Mouse (Mus musculus) forelimb bud, embryonic 11.5 days (tissue): ENCODE data around the gene Dhx37.

Experiments used
- DNase-seq: peaks from one replicate; pipeline ENCODE4 v3.0.0-alpha.2; 2012; ENCODE audit warnings: low read depth, low spot score

The Dhx37 gene

GRCm38 (mm10) chr5:125433793-125434337, at the start of gene Dhx37:
Dhx37 (minus strand) TSS chr5:125434121.
- peak; percentile 95 for DNase-seq

- DNase-seq: no peak
These were observed 48.6 kb upstream of the Dhx37 start for GRCm38 (mm10) chr5:125482474-125482873.

- DNase-seq: no peak
These were observed 46.7 kb upstream of the Dhx37 start for GRCm38 (mm10) chr5:125480434-125481231.

DNA sequence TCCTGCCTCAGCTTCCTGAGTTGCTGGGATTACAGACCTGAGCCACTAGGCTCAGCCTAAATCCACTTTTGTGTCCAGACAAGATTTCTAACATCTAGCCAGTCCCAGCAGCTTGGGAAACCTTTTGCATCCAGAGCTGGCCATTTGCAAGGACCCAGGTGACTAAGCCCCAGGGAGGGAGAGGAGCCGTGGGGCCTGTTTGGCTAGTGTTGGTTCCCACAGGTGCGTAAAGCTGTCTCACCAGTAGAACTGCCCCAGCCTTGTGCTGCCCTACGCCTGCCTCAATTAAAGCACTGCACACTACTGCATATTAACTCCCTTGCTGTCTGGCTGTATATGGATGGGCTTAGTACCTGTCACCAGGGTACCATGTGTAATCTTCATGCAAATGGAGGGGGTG, 45.5 kb upstream of the Dhx37 start:
- no peak for DNase-seq

DNA sequence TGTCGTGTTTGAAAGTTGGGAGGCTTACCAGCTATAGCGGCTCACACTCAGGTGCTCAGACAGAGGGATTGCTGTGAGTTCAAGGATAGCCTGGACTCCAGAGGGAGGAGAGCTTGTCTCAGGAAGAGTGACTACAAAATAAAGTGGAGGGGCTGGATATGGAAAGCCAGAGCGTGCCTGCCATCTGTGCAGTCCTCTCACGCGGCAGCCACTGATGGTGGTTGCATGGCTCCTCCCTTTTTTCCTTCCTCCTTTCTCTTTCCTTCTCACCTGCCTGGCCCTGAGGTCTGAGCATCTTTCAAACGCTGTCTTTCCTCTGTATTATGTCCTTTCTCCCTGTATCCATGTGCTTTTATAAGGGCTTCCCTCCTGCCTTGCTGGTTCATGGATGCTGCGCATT, 44.1 kb upstream of the Dhx37 start:
- no peak for DNase-seq

DNA sequence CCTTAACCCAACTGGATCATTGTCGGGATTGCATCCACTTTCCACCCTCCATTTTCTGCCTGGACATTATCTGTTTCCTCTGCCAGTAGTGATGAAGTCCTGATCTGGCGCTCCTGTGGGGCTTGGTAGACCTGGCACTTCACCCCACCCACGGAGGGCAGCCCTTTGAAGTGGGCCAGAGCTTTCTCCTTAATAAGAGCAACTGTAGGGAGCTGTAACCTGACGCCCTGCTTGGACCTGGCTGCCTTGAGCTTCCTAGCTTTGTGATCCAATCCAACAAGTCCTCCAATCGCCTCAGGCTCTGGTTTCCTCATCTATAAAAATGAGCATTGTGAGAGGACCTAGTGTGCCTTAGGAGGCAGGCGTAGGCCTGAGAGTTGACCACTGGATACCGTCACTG, 43.6 kb upstream of the Dhx37 start:
- peak; percentile 51 for DNase-seq

DNA sequence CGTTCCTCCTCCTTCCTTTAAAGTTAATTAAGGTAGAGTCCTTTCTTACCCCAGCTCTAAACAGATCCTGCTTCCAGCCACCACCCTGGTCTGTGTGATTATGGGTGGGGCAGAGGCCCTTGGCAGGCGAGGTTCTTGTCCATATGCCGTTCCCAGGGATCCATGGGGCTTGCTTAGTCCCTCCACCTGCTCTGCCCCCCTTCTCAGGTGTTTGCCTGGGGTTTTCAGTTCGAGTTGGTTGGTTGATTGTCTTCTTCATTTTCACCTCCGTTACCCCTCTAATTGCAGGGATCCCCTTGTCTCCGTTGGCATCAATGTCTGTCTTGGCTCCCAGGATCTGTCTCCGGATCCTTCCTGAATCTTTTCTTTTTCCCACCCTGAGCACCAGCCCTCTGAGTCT, 42.9 kb upstream of the Dhx37 start:
- no peak for DNase-seq

DNA sequence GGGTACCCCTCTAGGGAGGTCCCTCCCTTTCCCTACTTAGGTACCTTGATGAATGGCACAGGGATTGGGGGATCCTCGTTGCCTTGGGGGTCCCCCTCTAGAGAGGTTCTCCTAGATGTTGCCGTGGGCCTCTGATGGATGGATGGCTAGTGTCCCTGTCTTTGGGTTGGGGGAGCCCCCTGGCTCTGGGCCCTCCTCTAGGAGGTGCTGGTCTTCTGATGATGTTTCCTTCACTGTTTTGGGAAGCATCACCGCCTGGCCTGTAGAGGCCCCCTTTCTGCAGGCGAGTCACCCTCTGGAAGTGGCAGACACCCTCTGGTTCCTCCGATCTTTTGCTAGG, 42.3 kb upstream of the Dhx37 start:
- no peak for DNase-seq

- DNase-seq: peak; percentile 96
These were observed 41.8 kb upstream of the Dhx37 start, which contains the start of gene Aacs for GRCm38 (mm10) chr5:125475601-125476285. Aacs (plus strand) TSS chr5:125475814.

GRCm38 (mm10) chr5:125475030-125475429, 41.1 kb upstream of the Dhx37 start:
- no peak for DNase-seq

DNA sequence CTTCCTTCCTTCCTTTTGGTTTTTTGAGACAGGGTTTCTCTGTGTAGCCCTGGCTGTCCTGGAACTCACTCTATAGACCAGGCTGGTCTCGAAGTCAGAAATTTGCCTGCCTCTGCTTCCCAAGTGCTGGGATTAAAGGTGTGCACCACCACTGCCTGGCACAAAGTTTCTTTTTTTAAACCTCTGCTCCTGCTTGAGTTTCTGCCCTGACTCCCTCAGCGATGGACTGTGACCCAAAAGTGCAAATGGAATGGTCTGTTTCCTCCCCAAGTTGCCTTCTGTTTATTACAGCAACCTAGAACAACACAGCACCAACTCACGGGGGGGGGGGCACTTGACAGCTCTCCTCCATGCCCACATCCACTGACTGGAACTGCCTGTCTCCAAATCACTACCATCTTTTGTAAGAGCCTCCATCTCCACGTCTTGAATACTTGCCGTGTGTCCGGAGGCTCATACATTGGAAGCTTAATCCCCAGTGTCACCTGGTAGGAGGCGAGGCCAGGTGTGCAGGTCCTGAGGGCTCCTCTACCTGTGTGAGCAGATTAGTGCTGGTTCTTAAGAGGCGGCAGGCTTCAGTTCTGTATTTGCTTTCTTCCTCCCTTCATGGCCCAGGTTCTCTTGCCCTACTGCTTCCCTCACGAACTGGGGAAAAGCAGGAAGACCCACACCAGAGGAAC, 39.0 kb upstream of the Dhx37 start:
- no peak for DNase-seq

GRCm38 (mm10) chr5:125470713-125471112, 36.8 kb upstream of the Dhx37 start:
- DNase-seq: no peak

GRCm38 (mm10) chr5:125467261-125467660, 33.3 kb upstream of the Dhx37 start:
- DNase-seq: no peak

- no peak for DNase-seq
These were observed 32.6 kb upstream of the Dhx37 start for GRCm38 (mm10) chr5:125466483-125466882.

- peak; percentile 98 for DNase-seq
These were observed 31.8 kb upstream of the Dhx37 start for GRCm38 (mm10) chr5:125465701-125466106.

DNA sequence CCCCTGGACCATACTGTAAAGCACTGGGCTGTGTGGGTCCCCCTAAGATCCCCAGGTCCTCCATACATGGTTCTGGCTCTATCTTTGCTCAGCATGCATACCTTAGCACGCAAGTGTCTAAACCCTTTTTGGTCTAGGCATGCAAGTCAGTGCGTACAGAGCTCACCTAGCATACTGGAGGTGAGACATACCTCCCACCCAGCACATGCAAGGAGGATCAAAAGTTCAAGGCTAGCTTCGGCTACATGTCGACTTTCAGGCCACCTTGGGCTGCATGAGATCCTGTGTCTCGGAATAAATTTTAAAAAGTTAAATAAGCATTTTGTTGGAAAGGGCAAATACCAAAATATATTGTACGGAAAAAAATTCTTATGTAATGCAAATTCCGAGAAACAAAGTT, 31.3 kb upstream of the Dhx37 start:
- DNase-seq: no peak

- DNase-seq: no peak
These were observed 28.0 kb upstream of the Dhx37 start for GRCm38 (mm10) chr5:125461868-125462445.

- DNase-seq: no peak
These were observed 26.7 kb upstream of the Dhx37 start for GRCm38 (mm10) chr5:125460574-125460973.

DNA sequence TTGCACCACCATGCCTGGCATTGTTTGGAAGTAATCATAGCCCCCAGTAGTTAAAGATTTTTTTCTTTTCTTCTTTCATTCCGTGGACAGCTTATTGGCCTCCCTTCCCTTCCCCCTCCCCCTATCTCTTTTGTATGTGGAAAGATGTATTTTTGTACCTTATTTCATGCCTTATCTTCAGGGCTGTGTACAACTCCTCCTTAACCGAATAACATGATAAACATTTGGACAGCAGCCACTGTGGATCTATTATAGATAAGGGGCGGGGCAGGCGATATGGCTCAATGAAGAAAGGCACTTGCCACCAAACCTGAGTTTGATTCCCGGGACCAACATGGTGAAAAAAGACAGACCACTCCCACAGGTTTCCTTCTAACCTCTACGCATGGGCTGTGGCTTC, 23.6 kb upstream of the Dhx37 start:
- no peak for DNase-seq

DNA sequence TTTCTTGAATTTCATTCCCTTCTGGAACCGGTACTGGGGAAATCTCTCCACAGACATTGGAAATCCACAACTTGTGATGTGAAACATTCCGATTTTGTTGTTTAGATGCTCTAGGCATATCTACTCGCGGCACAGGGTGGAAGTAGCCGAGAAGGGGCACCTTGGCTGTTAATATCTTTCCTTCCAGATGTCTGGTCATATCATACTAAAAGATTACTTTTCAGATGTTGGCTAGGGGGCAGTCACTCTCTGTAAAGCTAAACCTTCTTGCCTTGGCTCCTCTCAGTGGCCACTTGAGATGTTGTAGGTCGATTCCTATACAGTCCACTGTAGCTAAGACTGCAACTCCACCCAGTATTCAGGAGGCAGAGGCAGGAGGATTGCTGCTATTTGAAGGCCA, 22.2 kb upstream of the Dhx37 start:
- DNase-seq: no peak

GRCm38 (mm10) chr5:125452573-125452972, 18.7 kb upstream of the Dhx37 start:
- DNase-seq: no peak

GRCm38 (mm10) chr5:125449306-125449705, 15.4 kb upstream of the Dhx37 start:
- DNase-seq: no peak
